Mouse (Mus musculus): ENCODE results near the gene Degs2. TPM values are rescaled to one million over a fixed set of nuclear protein-coding genes. Genes with fewer than 3 reads are reported as not detected.
A peak's percentile ranks its signal among the peaks of the same experiment; 100 is the strongest.

Degs2 gene
- total and polyA plus RNA-seq, 2 experiments from 2014 or later, result 1.1 to 2.1 TPM

GRCm38 (mm10) chr12:108675614-108676401 lies 26.3 kb downstream of the Degs2 start:
- no peak overlapping the region for H3K9ac ChIP-seq (replicated peaks; ENCODE audit: low read length, poor library complexity, severe bottlenecking)
- no peak overlapping the region for H3K4me3 ChIP-seq (ENCODE audit: low read depth, low read length)
- H3K36me3 ChIP-seq (ENCODE audit: insufficient read depth, low read length), result peaks cover 66% of the 10 kb centered on the region
- H3K4me1 ChIP-seq (ENCODE audit: insufficient read depth, low read length), result no peaks in the 10 kb centered on the region
- no peak overlapping the region for H3K4me2 ChIP-seq (ENCODE audit: low read depth, low read length, poor library complexity, severe bottlenecking)
- H3K27me3 ChIP-seq (ENCODE audit: insufficient read depth, low read length), result no peaks in the 10 kb centered on the region
- 81% methylated on average over 8 of the region's 8 CpGs for WGBS
- DNase-seq (ENCODE audit: low spot score) (no peak), ATAC-seq (ENCODE audit: low FRiP score) (no peak)
- peak; percentile 43 for TF ChIP-seq CTCF (IDR thresholded peaks at IDR 0.05)
- H3K9me3 ChIP-seq (ENCODE audit: low read length), result no peaks in the 10 kb centered on the region
- no peak overlapping the region for H3K27ac ChIP-seq (ENCODE audit: low read depth, low read length)

DNA sequence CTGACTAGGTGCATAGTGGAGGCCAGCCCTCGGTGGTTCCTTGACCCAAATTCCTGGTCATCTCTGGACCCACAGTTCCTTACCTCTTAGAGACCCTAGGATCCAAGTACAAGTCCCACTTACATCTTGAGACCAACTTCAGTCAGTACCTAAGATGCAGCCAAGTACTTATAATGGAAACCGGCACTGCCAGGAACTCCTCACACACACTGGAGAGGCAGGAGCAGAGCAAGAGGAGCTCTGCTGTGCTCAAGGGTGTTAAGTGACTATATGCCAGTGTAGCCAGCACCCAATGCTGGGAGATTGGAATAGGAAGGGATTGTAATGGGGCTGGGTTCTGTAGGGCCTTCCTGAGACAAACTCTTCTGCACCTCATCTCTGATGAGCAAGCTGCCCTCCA lies 27.2 kb downstream of the Degs2 start:
- no peaks in the 10 kb centered on the region for H3K9me3 ChIP-seq (ENCODE audit: low read length)
- no peak for ATAC-seq (ENCODE audit: low FRiP score)
- 94% methylated on average over 2 of the region's 2 CpGs for WGBS

DNA sequence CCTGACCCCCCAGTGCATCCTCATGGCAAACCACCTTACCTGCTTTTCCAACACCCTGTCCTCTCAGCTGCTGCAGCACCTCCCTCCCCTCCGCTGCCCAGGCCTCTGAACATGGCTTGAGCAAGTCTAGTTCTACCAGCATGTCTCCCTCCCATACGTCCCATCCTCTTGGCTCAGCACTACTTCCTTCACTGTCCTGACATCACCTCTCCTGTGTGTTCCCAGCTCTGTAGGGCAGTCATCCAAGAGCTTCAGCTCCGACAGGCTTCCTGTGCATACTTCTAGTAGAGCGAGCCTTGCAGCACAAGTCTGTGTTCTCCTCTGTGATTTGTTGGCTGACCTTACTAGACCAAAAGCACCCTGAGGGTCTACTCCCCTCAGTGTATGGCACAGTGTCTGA lies 27.6 kb downstream of the Degs2 start:
- ATAC-seq (ENCODE audit: low FRiP score), result no peak
- no peaks in the 10 kb centered on the region for H3K9me3 ChIP-seq (ENCODE audit: low read length)
- H3K27ac ChIP-seq (ENCODE audit: low read depth, low read length), result no peak overlapping the region
- no peak overlapping the region for H3K4me3 ChIP-seq (ENCODE audit: low read depth, low read length)
- DNase-seq (ENCODE audit: low spot score), result no peak
- no peaks in the 10 kb centered on the region for H3K4me1 ChIP-seq (ENCODE audit: insufficient read depth, low read length)
- H3K9ac ChIP-seq (replicated peaks; ENCODE audit: low read length, poor library complexity, severe bottlenecking), result no peak overlapping the region
- H3K27me3 ChIP-seq (ENCODE audit: insufficient read depth, low read length), result no peaks in the 10 kb centered on the region
- WGBS, result 86% methylated on average over 4 of the region's 4 CpGs
- peaks cover 59% of the 10 kb centered on the region for H3K36me3 ChIP-seq (ENCODE audit: insufficient read depth, low read length)
- H3K4me2 ChIP-seq (ENCODE audit: low read depth, low read length, poor library complexity, severe bottlenecking), result no peak overlapping the region
- no peak for TF ChIP-seq CTCF (IDR thresholded peaks at IDR 0.05)

More for the DNA sequence above, 27.2 kb downstream of the Degs2 start:
- Histone ChIP-seq H3K9ac (replicated peaks; ENCODE audit: low read length, poor library complexity, severe bottlenecking) (no peak overlapping the region), H3K36me3 (ENCODE audit: insufficient read depth, low read length) (peaks cover 63% of the 10 kb centered on the region), H3K27ac (ENCODE audit: low read depth, low read length) (no peak overlapping the region), H3K4me3 (ENCODE audit: low read depth, low read length) (no peak overlapping the region), H3K4me2 (ENCODE audit: low read depth, low read length, poor library complexity, severe bottlenecking) (no peak overlapping the region), H3K27me3 (ENCODE audit: insufficient read depth, low read length) (no peaks in the 10 kb centered on the region), H3K4me1 (ENCODE audit: insufficient read depth, low read length) (no peaks in the 10 kb centered on the region)
- no peak for DNase-seq (ENCODE audit: low spot score)
- no peak for TF ChIP-seq CTCF (IDR thresholded peaks at IDR 0.05)

DNA sequence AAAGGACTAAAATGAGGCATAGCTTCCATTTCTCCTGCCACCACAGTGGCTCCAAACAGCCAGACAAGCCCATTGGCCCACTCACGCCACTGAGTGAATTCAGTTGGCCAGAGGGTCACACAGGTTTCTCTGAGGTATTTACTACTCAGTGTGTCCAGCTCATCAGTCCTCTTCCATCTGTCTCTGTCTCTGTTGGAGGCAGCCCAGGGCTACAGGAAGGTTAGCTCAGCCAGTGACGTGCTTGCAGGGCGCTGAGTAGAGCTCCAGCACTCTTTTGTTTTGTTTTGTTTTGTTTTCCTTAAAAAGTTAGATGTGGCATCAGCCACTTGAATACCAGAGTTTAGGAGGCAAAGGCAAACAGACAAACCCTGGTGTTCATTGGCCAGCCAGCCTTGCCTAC lies 28.6 kb downstream of the Degs2 start:
- H3K4me1 ChIP-seq (ENCODE audit: insufficient read depth, low read length), result no peaks in the 10 kb centered on the region
- no peak for DNase-seq (ENCODE audit: low spot score)
- H3K36me3 ChIP-seq (ENCODE audit: insufficient read depth, low read length), result peaks cover 51% of the 10 kb centered on the region
- H3K27me3 ChIP-seq (ENCODE audit: insufficient read depth, low read length), result no peaks in the 10 kb centered on the region
- no peaks in the 10 kb centered on the region for H3K9me3 ChIP-seq (ENCODE audit: low read length)
- H3K4me2 ChIP-seq (ENCODE audit: low read depth, low read length, poor library complexity, severe bottlenecking), result no peak overlapping the region
- H3K9ac ChIP-seq (replicated peaks; ENCODE audit: low read length, poor library complexity, severe bottlenecking), result no peak overlapping the region
- ATAC-seq (ENCODE audit: low FRiP score), result no peak
- WGBS, result 78% methylated on average over 3 of the region's 3 CpGs
- H3K4me3 ChIP-seq (ENCODE audit: low read depth, low read length), result no peak overlapping the region
- TF ChIP-seq CTCF (IDR thresholded peaks at IDR 0.05), result no peak
- H3K27ac ChIP-seq (ENCODE audit: low read depth, low read length), result no peak overlapping the region

- no peak for ATAC-seq (ENCODE audit: low FRiP score)
- Histone ChIP-seq H3K4me1 (ENCODE audit: insufficient read depth, low read length) (0 out of 2 replicates have a peak, but pooled peaks cover 3% of the 10 kb centered on the region), H3K4me3 (ENCODE audit: low read depth, low read length) (no peak overlapping the region), H3K27me3 (ENCODE audit: insufficient read depth, low read length) (no peaks in the 10 kb centered on the region), H3K9me3 (ENCODE audit: low read length) (no peaks in the 10 kb centered on the region), H3K27ac (ENCODE audit: low read depth, low read length) (no peak overlapping the region), H3K36me3 (ENCODE audit: insufficient read depth, low read length) (peaks cover 51% of the 10 kb centered on the region), H3K4me2 (ENCODE audit: low read depth, low read length, poor library complexity, severe bottlenecking) (no peak overlapping the region), H3K9ac (replicated peaks; ENCODE audit: low read length, poor library complexity, severe bottlenecking) (no peak overlapping the region)
- WGBS, result 88% methylated on average over 4 of the region's 4 CpGs
- DNase-seq (ENCODE audit: low spot score), result no peak
- no peak for TF ChIP-seq CTCF (IDR thresholded peaks at IDR 0.05)
Observed at GRCm38 (mm10) chr12:108672908-108673307, 29.2 kb downstream of the Degs2 start.

DNA sequence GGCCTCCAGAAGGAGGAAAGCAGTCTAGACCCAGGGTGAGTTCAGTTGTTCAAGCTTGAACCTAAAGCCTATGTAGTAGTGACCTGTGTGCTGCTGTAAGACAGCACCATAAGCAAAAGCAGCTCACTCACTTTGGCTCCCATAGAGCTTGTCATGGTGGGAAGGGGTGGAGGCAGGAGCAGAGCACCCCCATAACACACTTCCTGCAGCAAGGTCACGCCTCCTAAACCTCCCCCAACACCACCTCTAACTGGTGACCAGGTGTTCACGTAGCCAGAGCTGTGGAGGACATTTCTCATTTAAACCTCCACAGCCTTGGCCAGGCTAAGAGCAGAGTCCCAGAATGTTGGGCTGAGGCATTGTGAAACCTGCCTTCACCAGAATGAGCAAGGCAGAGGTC lies 30.6 kb downstream of the Degs2 start:
- Histone ChIP-seq H3K27ac (ENCODE audit: low read depth, low read length) (no peak overlapping the region), H3K36me3 (ENCODE audit: insufficient read depth, low read length) (peaks cover 51% of the 10 kb centered on the region), H3K4me2 (ENCODE audit: low read depth, low read length, poor library complexity, severe bottlenecking) (no peak overlapping the region), H3K4me3 (ENCODE audit: low read depth, low read length) (no peak overlapping the region), H3K9me3 (ENCODE audit: low read length) (no peaks in the 10 kb centered on the region), H3K4me1 (ENCODE audit: insufficient read depth, low read length) (0 out of 2 replicates have a peak, but pooled peaks cover 3% of the 10 kb centered on the region), H3K27me3 (ENCODE audit: insufficient read depth, low read length) (no peaks in the 10 kb centered on the region), H3K9ac (replicated peaks; ENCODE audit: low read length, poor library complexity, severe bottlenecking) (no peak overlapping the region)
- TF ChIP-seq CTCF (IDR thresholded peaks at IDR 0.05), result no peak
- 98% methylated on average over 2 of the region's 2 CpGs for WGBS
- no peak for DNase-seq (ENCODE audit: low spot score)
- no peak for ATAC-seq (ENCODE audit: low FRiP score)

Data from midbrain, postnatal 0 days (tissue).